Mouse (Mus musculus) macrophage (primary cell): Measurements from ENCODE around the gene Ppp1r21. TPM values are rescaled to one million over a fixed set of nuclear protein-coding genes. Genes with fewer than 3 reads are reported as not detected.

Experiments used
- H3K27ac ChIP-seq: fragments of 350-480 bp; formaldehyde crosslinking; 2 replicates; pipeline ENCODE4 v1.9.0; 2021
- H3K36me3 ChIP-seq: fragments of 350-480 bp; formaldehyde crosslinking; 2 replicates; pipeline ENCODE4 v1.9.0; 2021; ENCODE audit errors: inconsistent target
- H3K4me3 ChIP-seq: fragments of 350-480 bp; formaldehyde crosslinking; 2 replicates; pipeline ENCODE4 v1.9.0; 2021; ENCODE audit errors: inconsistent target
- H3K79me2 ChIP-seq: fragments of 350-480 bp; formaldehyde crosslinking; 2 replicates; pipeline ENCODE4 v1.9.0; 2021; ENCODE audit errors: inconsistent target
- WGBS: methylation state at CpG from one replicate; pipeline ENCODE4 v1.1.7; 2026; ENCODE audit warnings: inconsistent platforms; ENCODE audit not compliant: missing documents; 5-methylcytosine and 5-hydroxymethylcytosine counted together
- polyA plus RNA-seq: library from polyadenylated mRNA; stranded (reverse); fragments of 250-400 nt; gene quantifications from 3 replicates; pipeline ENCODE4 v1.2.4, GENCODE M21; 2018; ENCODE audit warnings: inconsistent platforms

Gene Ppp1r21
- polyA plus RNA-seq, 1 experiment from 2014 or later = 60.1 TPM

DNA sequence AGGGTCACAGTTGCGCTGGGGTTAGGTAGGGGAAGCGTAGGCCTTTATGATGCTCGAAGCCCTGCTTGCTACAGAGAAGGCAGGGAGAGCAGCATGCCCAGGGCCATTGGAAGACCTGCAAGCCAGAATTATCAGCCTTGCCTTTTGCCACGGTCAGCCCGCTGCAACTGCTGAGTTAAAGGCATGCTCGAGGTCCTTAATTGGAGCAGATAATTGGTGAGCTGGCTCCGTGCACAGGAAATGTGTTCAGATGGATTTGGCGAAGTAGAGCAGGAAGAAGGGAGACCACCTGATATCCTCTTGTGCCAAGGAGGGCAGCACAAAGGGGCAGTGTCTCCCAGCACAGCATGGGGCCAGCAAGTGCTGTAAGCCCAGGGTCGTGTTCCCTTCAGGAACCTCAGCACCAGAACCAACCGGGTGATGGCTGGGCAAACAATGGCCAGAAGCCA lies 24.6 kb upstream of the Ppp1r21 start:
- 65% methylated on average over 10 of the region's 10 CpGs for WGBS
- H3K4me3 ChIP-seq = no peak overlapping the region
- H3K27ac ChIP-seq = no peak overlapping the region
- no peaks in the 10 kb centered on the region for H3K79me2 ChIP-seq
- no peaks in the 10 kb centered on the region for H3K36me3 ChIP-seq

GRCm38 (mm10) chr17:88505941-88506340 lies 24.0 kb upstream of the Ppp1r21 start:
- Histone ChIP-seq H3K27ac (no peak overlapping the region), H3K36me3 (no peaks in the 10 kb centered on the region), H3K4me3 (no peak overlapping the region), H3K79me2 (no peaks in the 10 kb centered on the region)
- 95% methylated on average over 15 of the region's 15 CpGs for WGBS

- 88% methylated on average over 9 of the region's 10 CpGs for WGBS
- Histone ChIP-seq H3K4me3 (no peak overlapping the region), H3K36me3 (no peaks in the 10 kb centered on the region)
These were observed 22.5 kb upstream of the Ppp1r21 start for GRCm38 (mm10) chr17:88507376-88507775.

GRCm38 (mm10) chr17:88508846-88509508 lies 20.9 kb upstream of the Ppp1r21 start:
- Histone ChIP-seq H3K79me2 (no peaks in the 10 kb centered on the region), H3K4me3 (peak overlapping the region; percentile 26), H3K36me3 (no peaks in the 10 kb centered on the region), H3K27ac (peak overlapping the region; percentile 68)
- 5% methylated on average over 12 of the region's 12 CpGs for WGBS

More at GRCm38 (mm10) chr17:88507376-88507775, 22.5 kb upstream of the Ppp1r21 start:
- no peaks in the 10 kb centered on the region for H3K79me2 ChIP-seq
- H3K27ac ChIP-seq = no peak overlapping the region

GRCm38 (mm10) chr17:88509999-88510398 lies 19.9 kb upstream of the Ppp1r21 start:
- no peak overlapping the region for H3K27ac ChIP-seq
- H3K4me3 ChIP-seq = no peak overlapping the region
- H3K79me2 ChIP-seq = no peaks in the 10 kb centered on the region
- 83% methylated on average over 1 of the region's 3 CpGs for WGBS
- H3K36me3 ChIP-seq = no peaks in the 10 kb centered on the region

DNA sequence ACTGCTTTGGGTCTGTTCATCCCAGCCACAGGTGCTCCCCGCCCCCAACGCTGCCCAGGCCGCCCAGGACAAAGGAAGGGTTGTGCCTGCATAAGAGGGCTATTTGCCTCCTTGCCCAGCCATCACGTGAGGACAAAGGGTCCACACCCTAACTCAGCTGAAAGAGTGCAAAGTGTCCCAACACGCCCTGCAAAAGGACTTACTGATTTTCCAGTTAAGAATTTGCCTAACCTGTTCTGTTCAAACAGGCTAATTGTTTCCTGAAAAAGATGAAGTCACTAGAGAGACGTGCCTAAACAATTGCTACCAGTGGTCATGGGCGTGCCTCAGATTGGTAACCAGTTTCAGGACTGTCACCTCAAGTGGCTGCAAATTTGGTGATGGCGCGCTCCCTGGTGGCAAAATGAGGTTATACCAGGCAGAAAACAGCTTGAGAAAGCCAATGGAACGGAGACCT lies 18.8 kb upstream of the Ppp1r21 start:
- Histone ChIP-seq H3K4me3 (no peak overlapping the region), H3K27ac (no peak overlapping the region), H3K79me2 (no peaks in the 10 kb centered on the region), H3K36me3 (no peaks in the 10 kb centered on the region)
- WGBS = 64% methylated on average over 7 of the region's 10 CpGs

GRCm38 (mm10) chr17:88516477-88516876 lies 13.4 kb upstream of the Ppp1r21 start:
- H3K27ac ChIP-seq = no peak overlapping the region
- H3K79me2 ChIP-seq = no peaks in the 10 kb centered on the region
- no peak overlapping the region for H3K4me3 ChIP-seq
- 64% methylated on average over 7 of the region's 7 CpGs for WGBS
- H3K36me3 ChIP-seq = no peaks in the 10 kb centered on the region

- no peaks in the 10 kb centered on the region for H3K36me3 ChIP-seq
- WGBS = 6% methylated on average over 2 of the region's 2 CpGs
- peaks cover 27% of the 10 kb centered on the region for H3K79me2 ChIP-seq
- no peak overlapping the region for H3K4me3 ChIP-seq
- peak overlapping the region; percentile 60 for H3K27ac ChIP-seq
These were observed 2.1 kb upstream of the Ppp1r21 start for GRCm38 (mm10) chr17:88527781-88528180.

GRCm38 (mm10) chr17:88530236-88530619 lies 310 bp downstream of the Ppp1r21 start:
- Histone ChIP-seq H3K4me3 (peak overlapping the region; percentile 96), H3K27ac (peak overlapping the region; percentile 80), H3K79me2 (peaks cover 52% of the 10 kb centered on the region), H3K36me3 (0 out of 2 replicates have a peak, but pooled peaks cover 4% of the 10 kb centered on the region)
- WGBS = 0% methylated on average over 12 of the region's 14 CpGs

- Histone ChIP-seq H3K4me3 (peak overlapping the region; percentile 96), H3K36me3 (0 out of 2 replicates have a peak, but pooled peaks cover 4% of the 10 kb centered on the region), H3K79me2 (peaks cover 56% of the 10 kb centered on the region), H3K27ac (peak overlapping the region; percentile 80)
- 13% methylated on average over 11 of the region's 11 CpGs for WGBS
These were observed 749 bp downstream of the Ppp1r21 start for GRCm38 (mm10) chr17:88530667-88531066.

- Histone ChIP-seq H3K79me2 (peaks cover 61% of the 10 kb centered on the region), H3K36me3 (0 out of 2 replicates have a peak, but pooled peaks cover 4% of the 10 kb centered on the region), H3K27ac (no peak overlapping the region), H3K4me3 (peak overlapping the region; percentile 96)
- WGBS = 82% methylated on average over 6 of the region's 6 CpGs
These were observed 1.3 kb downstream of the Ppp1r21 start for GRCm38 (mm10) chr17:88531176-88531575.

GRCm38 (mm10) chr17:88537842-88538430 lies 8.0 kb downstream of the Ppp1r21 start:
- H3K79me2 ChIP-seq = peaks cover 100% of the 10 kb centered on the region
- H3K27ac ChIP-seq = no peak overlapping the region
- 0 out of 2 replicates have a peak, but pooled peaks cover 4% of the 10 kb centered on the region for H3K36me3 ChIP-seq
- no peak overlapping the region for H3K4me3 ChIP-seq
- WGBS = 97% methylated on average over 7 of the region's 8 CpGs

DNA sequence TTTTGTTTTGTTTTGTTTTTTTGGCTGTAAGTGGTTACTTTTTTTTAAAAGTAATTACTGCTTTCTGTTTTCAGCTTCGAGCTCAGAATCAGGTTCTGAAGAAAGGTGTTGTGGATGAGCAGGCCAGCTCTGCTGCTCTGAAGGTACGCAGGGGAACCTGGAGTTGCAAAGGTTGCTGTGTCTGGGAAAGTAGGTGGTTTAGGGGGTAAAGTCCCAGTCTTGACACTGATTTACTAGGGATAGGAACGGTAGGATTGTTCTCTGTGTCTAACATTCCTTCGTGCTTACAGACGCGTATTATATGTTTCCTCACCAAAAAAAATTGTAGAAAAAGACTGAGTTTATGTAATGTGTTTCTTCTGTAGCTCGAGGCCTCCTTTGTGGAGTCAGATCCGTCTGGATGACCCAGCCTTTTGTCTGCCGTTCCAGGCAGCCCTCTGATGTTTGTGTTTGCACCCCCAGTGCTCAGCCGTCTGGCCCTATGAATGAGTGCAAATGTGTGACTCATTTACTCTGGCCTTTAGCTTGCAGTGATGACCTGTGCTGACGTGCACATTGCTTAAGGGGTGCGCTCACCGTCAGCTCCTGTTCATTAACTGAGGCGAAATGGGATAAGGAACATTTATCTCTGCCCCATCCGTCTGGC lies 13.0 kb downstream of the Ppp1r21 start:
- H3K27ac ChIP-seq = 0 out of 2 replicates have a peak overlapping the region, but pooled peaks have one; percentile 13
- no peak overlapping the region for H3K4me3 ChIP-seq
- WGBS = 86% methylated on average over 15 of the region's 15 CpGs
- H3K36me3 ChIP-seq = peaks cover 17% of the 10 kb centered on the region
- H3K79me2 ChIP-seq = peaks cover 97% of the 10 kb centered on the region

DNA sequence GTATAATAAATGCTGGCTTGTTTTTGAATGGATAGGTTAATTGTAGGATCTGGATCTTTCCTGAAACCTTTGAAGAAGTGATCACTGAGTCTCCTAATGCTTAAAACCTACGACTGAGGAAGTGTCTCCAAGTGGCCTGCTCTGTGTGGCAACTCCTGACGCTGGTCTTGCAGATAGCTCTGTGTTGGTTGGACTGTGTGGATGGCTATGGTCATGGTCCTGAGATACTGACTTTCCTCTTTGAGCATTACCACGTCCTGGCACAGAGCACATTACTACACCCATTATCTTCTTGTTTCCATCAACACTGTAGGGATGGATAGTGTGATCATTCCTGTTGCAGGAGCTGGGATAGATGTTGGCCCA lies 13.5 kb downstream of the Ppp1r21 start:
- 45% methylated on average over 3 of the region's 3 CpGs for WGBS
- Histone ChIP-seq H3K4me3 (no peak overlapping the region), H3K27ac (0 out of 2 replicates have a peak overlapping the region, but pooled peaks have one; percentile 13), H3K79me2 (peaks cover 97% of the 10 kb centered on the region), H3K36me3 (peaks cover 19% of the 10 kb centered on the region)
